Mouse (Mus musculus): Measurements from ENCODE around the gene Artn.

DNA sequence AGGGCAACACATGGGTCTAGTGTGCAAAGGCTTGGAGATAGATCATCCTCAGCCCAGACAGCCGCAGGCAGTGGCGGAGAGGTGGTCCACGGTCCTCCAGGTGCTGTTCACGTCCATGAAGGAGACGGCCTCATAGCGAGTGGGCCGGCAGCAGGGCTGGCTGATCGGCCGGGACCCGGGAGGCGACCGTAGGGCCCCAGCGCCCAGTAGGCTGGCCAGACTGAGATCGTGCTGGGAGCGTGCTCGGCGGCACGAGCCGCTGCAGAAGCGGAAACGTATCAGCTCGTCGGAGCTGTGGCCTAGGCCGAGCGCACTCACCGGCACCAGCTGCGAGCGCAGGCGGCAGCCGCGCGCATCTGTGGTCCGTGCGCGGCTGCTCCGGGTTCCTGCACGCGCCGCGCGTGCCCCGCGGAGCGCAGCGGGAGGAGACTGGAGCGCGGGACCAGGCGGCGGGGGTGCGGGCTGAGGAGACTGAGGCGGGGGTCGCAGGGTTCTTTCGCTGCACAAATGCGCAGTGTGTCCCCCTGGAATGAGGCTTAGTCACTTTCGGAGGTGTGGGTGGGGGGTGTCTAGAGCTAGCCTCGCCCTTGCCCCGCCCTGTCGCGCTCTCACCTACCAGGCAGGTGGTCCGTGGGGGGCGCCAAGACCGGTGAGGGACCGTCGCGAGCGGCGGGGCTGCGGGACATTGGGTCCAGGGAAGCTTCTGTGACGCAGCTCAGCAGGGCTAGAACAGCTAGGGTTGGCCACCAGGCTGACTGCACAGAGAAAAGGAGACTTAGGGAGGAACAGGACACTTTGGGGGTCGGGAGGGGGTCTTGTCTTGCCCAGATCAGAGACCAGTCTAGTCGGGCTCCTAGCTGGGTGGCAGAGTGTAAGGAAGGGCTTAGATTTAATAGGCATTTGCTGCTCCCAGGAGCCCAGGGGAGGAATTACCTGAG is 2.7 kb downstream of the Artn start:
- TF ChIP-seq POLR2A (IDR thresholded peaks at IDR 0.05; ENCODE audit: low read depth, low read length) (no peak), CTCF (conservative IDR thresholded peaks at IDR 0.05; ENCODE audit: insufficient read depth, insufficient read length, low read depth, low read length) (no peak)
